Mouse (Mus musculus) thymus, adult 2 months (tissue): ENCODE data around the gene Limd1.

Experiments used
- CTCF ChIP-seq: fragments of 200-500 bp; IDR thresholded peaks from 2 replicates; pipeline ENCODE4 v1.5.1; 2012; ENCODE audit warnings: mild to moderate bottlenecking, control low read depth, low read length, moderate library complexity, borderline replicate concordance; ENCODE audit not compliant: control insufficient read depth, poor library complexity, insufficient read depth; ENCODE audit errors: extremely low read depth
- POLR2A ChIP-seq: fragments of 200-500 bp; IDR thresholded peaks from 2 replicates; pipeline ENCODE4 v1.6.1; 2012; ENCODE audit warnings: mild to moderate bottlenecking, low read length, control low read depth, moderate library complexity; ENCODE audit not compliant: control insufficient read depth, poor library complexity, insufficient read depth; ENCODE audit errors: extremely low read depth

GRCm38 (mm10) chr9:123468406-123469085 is 10.0 kb upstream of the Limd1 start:
- TF ChIP-seq POLR2A, result no peak
- TF ChIP-seq CTCF, result no peak
